Mouse (Mus musculus): ENCODE measurements around the gene Lfng.

DNA sequence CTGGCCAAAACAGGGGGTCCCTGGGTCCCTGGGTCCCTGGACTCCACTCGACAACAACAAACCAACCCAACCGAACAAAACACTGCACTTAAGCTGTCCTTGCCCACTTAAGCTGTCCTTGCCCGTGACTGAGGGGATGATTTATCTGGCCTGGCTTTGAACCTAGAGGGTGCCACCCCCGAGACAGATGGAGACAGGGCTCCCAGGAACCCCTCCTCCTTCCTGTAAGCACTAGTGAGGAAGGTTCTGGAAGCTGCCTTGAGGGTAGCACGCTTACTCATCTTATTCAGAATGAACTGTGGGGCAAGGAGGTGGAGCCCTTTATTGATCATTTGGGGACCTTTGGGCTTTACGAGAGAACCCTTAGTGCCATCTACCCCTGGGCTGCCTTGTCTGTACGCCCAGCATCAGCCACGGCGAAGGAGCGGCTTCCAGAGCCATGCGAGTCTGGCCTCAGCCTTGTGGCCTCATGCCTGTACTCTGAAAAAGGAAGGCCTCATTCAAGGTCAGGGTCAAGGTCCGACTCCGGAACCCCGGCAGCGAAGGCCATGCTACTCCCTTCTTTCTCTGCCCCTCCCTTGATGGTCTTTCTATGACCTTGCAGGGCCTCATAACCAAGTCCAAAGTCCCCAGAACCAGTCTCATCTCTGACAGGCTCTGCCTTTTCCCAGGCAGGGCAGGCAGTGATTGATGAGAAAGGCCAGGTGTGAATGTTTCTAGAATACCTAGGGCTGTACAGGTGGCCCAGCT, 47.2 kb downstream of the Lfng start:
- TF ChIP-seq CTCF (IDR thresholded peaks at IDR 0.05; ENCODE audit: control insufficient read depth, insufficient read depth, insufficient replicate concordance, low read depth, low read length), result no peak
- no peak for TF ChIP-seq POLR2A (IDR thresholded peaks at IDR 0.05; ENCODE audit: control insufficient read depth, low read depth, low read length)
